Mouse (Mus musculus) testis, postnatal 14 days (tissue): ENCODE results near the gene Ces2f.
"Not testable (repeated sequence)": the region's sequence is repeated elsewhere in the genome, so short reads cannot be mapped to it uniquely, and the experiment has no call there.

ENCODE experiments used
- DNase-seq: peaks from one replicate; pipeline ENCODE4 v3.0.0; 2021; ENCODE audit warnings: low spot score

The Ces2f gene

GRCm38 (mm10) chr8:104947056-104947455 lies at the start of gene Ces2f:
Ces2f (plus strand) TSS chr8:104947356.
- no peak for DNase-seq

- DNase-seq, result no peak
These were observed 45.4 kb upstream of the Ces2f start for GRCm38 (mm10) chr8:104901746-104902145.

DNA sequence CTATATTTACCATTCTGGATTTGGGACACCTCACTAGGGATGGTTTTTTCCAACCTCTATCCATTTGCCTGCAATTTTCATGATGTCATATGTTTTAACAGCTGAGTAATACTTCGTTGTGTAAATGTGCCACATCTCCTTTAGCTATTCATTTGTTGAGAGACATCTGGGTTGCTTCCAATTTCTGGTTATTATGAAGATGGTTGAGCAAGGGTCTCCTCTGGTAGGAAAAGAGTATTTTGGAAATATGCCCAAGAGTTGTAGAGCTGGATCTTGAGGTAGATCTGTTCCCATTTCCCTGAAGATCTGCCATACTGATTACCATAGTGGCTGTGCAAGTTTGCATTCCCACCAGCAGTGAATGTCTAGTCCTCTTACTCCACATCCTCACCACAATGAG lies 40.0 kb upstream of the Ces2f start:
- no peak for DNase-seq

DNA sequence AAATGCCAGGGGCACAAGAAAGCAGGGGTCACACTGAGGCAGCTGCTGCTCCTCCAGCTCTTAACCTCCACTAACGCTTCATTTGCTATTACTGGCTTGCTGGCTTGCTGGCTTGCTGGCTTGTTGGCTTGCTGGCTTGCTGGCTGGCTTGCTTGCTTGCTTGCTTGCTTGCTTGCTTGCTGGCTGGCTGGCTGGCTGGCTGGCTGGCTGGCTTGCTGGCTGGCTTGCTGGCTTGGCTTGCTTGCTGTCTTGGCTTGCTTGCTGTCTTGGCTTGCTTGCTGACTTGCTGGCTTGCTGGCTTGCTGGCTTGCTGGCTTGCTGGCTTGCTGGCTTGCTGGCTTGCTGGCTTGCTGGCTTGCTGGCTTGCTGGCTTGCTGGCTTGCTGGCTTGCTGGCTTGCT lies 38.1 kb upstream of the Ces2f start:
- DNase-seq, result not testable (repeated sequence)

DNA sequence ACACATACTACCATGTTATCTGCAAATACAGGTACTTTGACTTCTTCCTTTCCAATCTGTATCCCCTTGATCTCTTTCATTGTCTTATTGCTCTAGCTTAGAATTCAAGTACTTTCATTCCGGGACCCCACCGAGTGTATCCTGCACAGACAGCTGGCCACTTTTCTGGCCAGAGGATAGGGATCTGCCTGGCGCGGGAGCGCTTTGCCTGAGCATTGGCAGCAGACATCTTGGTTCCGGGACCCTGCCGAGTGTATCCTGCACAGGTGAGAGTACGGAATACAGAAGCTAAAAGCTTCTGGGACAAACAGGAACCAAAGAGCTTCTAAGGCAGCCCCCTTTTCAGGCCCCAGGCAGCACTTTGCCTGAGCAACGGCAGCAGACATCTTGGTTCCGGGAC lies 37.5 kb upstream of the Ces2f start:
- not testable (repeated sequence) for DNase-seq

- no peak for DNase-seq
These were observed 21.1 kb upstream of the Ces2f start, which contains the start of gene Ces2e for GRCm38 (mm10) chr8:104925972-104926596. Ces2e (plus strand) TSS chr8:104926260.

GRCm38 (mm10) chr8:104927301-104927700 lies 19.9 kb upstream of the Ces2f start:
- no peak for DNase-seq

GRCm38 (mm10) chr8:104944665-104945064 lies 2.5 kb upstream of the Ces2f start:
- no peak for DNase-seq

GRCm38 (mm10) chr8:104949031-104949430 lies 1.9 kb downstream of the Ces2f start:
- DNase-seq, result no peak

DNA sequence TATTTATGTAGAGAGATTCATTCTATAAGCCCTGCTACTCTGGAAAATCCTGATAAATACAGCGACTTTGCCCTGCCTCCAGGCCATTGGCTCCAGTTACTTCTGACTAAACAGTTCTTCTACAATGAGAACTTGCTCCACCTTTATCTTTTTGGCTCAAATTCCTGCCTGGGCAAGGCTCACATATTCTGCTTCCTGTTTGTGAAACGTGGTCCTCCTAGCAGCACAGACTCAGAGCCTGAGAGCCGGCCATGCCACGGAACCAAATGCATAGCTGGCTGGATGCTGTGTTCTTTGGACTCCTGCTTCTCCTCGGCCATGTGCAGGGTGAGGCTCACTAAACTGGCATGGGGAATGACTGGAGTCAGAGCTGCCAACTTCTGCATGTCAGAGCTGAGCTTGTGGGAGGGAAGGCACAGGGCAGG lies 14.4 kb downstream of the Ces2f start, which contains the start of gene Ces2g:
TSS of gene Ces2g (plus strand) at position 182 of the 425 bp plus-strand sequence.
- DNase-seq, result peak; percentile 18

DNA sequence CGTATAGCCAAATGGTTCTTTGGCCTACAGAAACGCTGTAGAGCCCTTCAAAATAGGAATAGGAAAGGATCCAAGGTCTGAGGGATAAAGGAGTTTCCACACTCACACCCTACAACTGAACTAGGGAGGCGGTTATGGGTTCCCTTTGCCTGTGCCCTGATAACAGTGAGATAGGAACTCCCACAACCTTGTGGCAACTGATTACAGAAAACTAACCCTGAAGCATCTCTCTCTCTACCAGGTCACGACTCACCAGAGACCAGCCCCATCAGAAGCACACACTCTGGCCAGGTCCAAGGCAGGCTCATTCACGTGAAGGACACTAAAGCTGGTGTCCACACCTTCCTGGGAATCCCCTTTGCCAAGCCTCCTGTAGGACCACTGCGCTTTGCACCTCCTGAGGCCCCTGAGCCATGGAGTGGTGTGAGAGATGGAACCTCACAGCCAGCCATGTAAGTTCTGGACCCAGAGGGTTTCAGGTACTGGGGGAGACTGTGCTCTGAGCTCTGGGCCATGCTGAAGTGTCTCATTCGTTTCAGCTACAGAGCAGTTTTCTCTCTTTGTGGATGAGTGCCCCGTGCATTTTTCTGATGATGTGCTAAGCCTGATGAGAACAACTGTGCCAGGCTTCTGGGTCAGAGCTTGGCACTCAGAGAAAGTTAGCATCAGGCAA lies 15.2 kb downstream of the Ces2f start:
- DNase-seq, result no peak

GRCm38 (mm10) chr8:104963375-104963894 lies 16.3 kb downstream of the Ces2f start:
- no peak for DNase-seq

- no peak for DNase-seq
These were observed 37.0 kb downstream of the Ces2f start for GRCm38 (mm10) chr8:104984126-104984525.

DNA sequence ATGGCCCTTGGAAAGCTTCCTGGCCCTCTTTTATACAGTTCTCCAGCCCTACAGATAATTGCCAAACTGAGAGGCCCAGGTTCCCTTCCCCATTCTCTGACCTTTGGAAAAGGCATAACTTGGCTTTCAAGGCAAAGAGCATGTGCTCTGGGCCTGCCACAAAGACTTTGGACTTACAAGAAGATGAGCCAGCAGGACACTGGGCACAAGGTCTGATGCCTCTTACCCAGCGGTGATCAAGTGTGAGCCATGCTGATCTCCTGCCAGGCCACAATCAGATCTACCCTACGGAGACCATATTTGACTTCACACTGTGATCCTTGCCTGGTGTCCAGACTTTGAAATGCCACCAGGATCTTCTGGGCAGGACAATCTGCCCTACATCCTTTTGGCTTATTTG lies 37.8 kb downstream of the Ces2f start:
- no peak for DNase-seq

- no peak for DNase-seq
These were observed 51.0 kb downstream of the Ces2f start for GRCm38 (mm10) chr8:104998191-104998590.

GRCm38 (mm10) chr8:104999183-104999582 lies 52.0 kb downstream of the Ces2f start:
- DNase-seq, result no peak

DNA sequence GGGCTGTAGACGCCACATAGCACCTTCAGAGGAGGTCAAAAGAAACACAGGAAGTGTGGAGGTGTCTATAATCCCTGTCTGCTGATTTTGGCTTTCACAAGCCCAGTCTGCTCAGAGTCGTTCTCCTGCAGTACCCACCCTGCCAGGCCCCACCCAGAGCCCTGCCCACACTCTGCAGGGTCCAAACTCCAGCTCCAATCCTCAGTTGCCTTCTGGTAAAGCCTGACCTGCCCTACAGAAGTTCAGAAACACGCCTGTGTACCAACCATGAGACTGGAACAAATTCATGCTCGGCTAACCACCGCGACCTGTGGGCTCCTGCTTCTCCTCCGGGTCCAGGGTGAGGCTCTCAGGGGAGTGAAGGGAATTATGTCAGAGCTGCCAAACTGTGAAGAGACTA lies 53.4 kb downstream of the Ces2f start, which contains the start of gene Ces2h:
TSS of gene Ces2h (plus strand) at position 268 of the 400 bp plus-strand sequence.
- no peak for DNase-seq
